Mouse (Mus musculus) adrenal gland, postnatal 36 days (tissue): ENCODE results near the gene Zfp804b. TPM values are rescaled to one million over a fixed set of nuclear protein-coding genes. Genes with fewer than 3 reads are reported as not detected.

ENCODE experiments used
- total RNA-seq, 2 experiments: library from RNA; stranded (reverse); gene quantifications; 2 replicates each; pipeline ENCODE4 v1.2.3; 2021

Gene Zfp804b
- total RNA-seq, 2 experiments from 2014 or later: not detected

Other genes with a start within 250 kb of the Zfp804b start
- gene Tex47, start 40.6 kb downstream of the Zfp804b start, total RNA-seq: not detected